Mouse (Mus musculus): ENCODE measurements around the gene B3galt4. TPM values are rescaled to one million over a fixed set of nuclear protein-coding genes. Genes with fewer than 3 reads are reported as not detected.
A peak's percentile ranks its signal among the peaks of the same experiment; 100 is the strongest.

B3galt4 gene
- polyA plus RNA-seq, 1 experiment from 2014 or later, result 10.4 TPM

DNA sequence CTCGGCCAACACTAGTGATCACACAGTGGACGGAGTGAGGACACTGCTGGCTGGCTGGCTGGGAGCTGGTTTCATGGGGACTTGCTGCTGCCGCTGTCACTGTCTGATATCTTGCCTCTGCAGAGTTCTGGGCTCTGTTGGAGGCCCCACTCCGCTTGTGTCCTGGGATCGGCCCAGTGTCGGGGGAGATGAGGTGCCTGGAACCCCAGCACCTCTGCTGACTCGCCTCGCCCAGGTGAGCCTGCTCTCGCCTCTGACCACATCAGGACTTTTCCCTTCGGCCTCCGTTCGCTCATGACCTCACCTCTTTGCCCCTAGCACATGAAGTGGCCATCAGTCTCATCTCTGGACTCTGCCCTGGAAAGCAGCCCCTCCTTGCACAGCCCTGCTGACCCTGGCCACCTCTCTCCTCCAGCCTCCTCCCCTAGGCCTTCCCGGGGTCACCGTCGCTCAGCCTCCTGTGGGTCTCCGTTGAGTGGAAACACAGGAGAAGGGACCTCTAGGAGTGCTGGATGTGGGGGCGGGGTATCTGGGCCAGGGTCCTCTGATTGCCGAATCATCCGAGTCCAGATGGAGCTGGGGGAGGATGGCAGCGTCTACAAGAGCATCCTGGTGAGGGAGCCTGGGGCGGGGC is 15.7 kb downstream of the B3galt4 start:
- Histone ChIP-seq H3K4me2 (replicated peaks) (no peak overlapping the region), H3K9me3 (no peaks in the 10 kb centered on the region), H3K27ac (replicated peaks) (no peak overlapping the region), H3K4me1 (peaks cover 22% of the 10 kb centered on the region), H3K4me3 (no peak overlapping the region), H3K36me3 (peaks cover 26% of the 10 kb centered on the region), H3K9ac (replicated peaks) (no peak overlapping the region), H3K27me3 (no peaks in the 10 kb centered on the region)
- ATAC-seq (replicated peaks), result no peak
- WGBS, result 88% methylated on average over 21 of the region's 21 CpGs

DNA sequence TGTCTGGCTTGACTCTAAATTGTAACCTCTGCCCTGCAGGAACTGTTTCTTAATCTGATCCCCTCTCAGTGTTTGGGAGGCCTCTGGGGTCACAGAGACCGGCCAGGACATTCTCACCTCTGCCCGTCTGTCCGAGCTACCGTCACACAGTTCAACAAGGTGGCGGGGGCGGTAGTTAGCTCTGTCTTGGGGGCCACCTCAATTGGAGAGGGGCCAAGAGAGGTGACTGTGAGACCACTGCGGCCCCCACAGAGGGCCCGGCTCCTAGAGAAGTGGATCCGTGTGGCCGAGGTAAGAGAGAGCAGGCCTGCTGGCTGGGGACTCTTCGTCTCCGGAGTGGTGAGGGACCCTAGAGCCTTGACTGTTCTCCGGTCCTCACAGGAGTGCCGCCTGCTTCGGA is 18.3 kb downstream of the B3galt4 start:
- Histone ChIP-seq H3K36me3 (peaks cover 18% of the 10 kb centered on the region), H3K4me3 (no peak overlapping the region), H3K4me2 (replicated peaks) (no peak overlapping the region), H3K27ac (replicated peaks) (no peak overlapping the region), H3K9me3 (no peaks in the 10 kb centered on the region), H3K9ac (replicated peaks) (no peak overlapping the region), H3K27me3 (no peaks in the 10 kb centered on the region), H3K4me1 (peaks cover 23% of the 10 kb centered on the region)
- ATAC-seq (replicated peaks), result no peak
- WGBS, result 94% methylated on average over 15 of the region's 15 CpGs

DNA sequence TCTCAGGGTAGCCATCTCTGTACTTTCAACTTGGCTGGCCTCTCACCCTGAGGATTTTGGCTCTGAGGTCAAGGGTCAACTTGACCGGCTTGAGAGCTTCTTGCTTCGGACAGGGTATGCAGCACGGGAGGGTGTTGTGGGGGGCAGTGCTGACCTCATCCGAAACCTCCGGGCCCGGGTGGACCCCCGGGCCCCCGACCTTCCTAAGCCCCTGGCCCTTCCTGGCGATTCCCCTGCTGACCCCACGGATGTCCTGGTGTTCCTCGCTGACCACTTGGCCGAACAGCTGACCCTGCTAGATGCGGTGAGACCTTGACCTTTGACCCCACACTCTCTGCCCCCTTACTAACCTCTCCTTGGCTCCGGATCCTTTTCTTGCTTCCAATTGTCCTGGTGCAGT is 18.8 kb downstream of the B3galt4 start:
- H3K4me2 ChIP-seq (replicated peaks), result no peak overlapping the region

DNA sequence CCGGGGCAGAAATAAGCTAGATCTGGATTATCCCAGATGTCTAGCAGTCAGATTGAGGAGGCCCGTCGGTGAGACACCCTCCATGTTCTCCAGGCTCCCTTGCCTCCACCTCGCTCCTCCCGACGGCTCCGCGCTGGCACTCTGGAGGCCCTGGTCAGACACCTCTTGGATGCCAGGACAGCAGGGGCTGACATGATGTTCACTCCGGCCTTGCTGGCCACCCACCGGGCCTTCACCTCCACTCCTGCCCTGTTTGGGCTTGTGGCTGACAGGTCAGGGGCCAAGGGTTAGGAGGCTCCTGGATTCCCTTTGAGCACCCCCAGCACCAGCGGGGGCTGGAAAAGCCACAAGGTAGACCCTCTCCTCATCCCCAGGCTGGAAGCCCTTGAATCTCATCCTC is 19.3 kb downstream of the B3galt4 start:
- no peak overlapping the region for H3K4me3 ChIP-seq
- WGBS, result 88% methylated on average over 11 of the region's 11 CpGs

More for the DNA sequence above, 18.8 kb downstream of the B3galt4 start:
- no peak for ATAC-seq (replicated peaks)
- no peak overlapping the region for H3K9ac ChIP-seq (replicated peaks)
- H3K4me3 ChIP-seq, result no peak overlapping the region
- WGBS, result 92% methylated on average over 14 of the region's 14 CpGs
- no peak overlapping the region for H3K27ac ChIP-seq (replicated peaks)
- H3K27me3 ChIP-seq, result no peaks in the 10 kb centered on the region
- H3K4me1 ChIP-seq, result peaks cover 26% of the 10 kb centered on the region
- H3K9me3 ChIP-seq, result no peaks in the 10 kb centered on the region
- H3K36me3 ChIP-seq, result peaks cover 15% of the 10 kb centered on the region

DNA sequence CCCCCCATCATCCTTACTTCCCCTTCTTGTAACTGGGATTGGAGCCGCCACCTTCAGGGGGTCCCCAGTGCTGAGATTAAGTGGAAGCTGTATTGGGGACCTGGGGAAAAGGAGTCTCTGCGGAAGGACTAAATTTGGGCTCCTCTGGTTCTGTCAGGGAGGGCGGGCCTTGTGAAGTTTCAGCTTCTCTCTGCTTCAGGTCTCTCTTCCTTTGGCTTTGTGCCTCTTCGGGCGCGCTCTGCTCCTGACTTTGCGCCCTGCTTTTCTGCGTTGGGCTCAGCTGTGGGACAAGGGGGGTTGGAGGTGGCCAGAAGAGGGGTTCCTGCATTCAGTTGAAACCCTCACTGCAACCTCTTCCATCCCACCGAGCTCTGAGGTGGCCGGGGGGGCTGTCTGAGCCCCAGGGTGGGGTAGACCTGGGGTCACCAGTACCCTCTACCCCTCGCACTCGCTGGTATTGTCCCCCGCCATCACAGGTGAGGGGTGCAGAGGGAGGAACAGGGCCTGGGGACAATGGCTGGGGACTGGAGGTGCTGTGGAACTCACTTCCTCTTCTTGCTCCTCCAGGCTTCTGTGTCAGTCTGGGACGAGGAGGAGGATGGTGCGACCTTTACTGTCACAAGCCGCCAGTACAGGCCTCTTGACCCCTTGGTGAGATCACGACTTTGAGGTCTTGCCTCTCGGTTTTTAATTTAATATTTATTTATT is 20.0 kb downstream of the B3galt4 start:
- Histone ChIP-seq H3K27ac (replicated peaks) (no peak overlapping the region), H3K9ac (replicated peaks) (peak overlapping the region; percentile 88), H3K4me1 (peaks cover 26% of the 10 kb centered on the region), H3K27me3 (no peaks in the 10 kb centered on the region), H3K4me3 (peak overlapping the region; percentile 82), H3K9me3 (no peaks in the 10 kb centered on the region), H3K36me3 (peaks cover 10% of the 10 kb centered on the region), H3K4me2 (replicated peaks) (peak overlapping the region; percentile 99)
- ATAC-seq (replicated peaks), result no peak
- 34% methylated on average over 18 of the region's 18 CpGs for WGBS

More for the DNA sequence above, 19.3 kb downstream of the B3galt4 start:
- H3K4me1 ChIP-seq, result peaks cover 26% of the 10 kb centered on the region
- H3K4me2 ChIP-seq (replicated peaks), result no peak overlapping the region
- no peak overlapping the region for H3K27ac ChIP-seq (replicated peaks)
- ATAC-seq (replicated peaks), result no peak
- H3K27me3 ChIP-seq, result no peaks in the 10 kb centered on the region
- H3K36me3 ChIP-seq, result peaks cover 10% of the 10 kb centered on the region
- no peaks in the 10 kb centered on the region for H3K9me3 ChIP-seq
- no peak overlapping the region for H3K9ac ChIP-seq (replicated peaks)

DNA sequence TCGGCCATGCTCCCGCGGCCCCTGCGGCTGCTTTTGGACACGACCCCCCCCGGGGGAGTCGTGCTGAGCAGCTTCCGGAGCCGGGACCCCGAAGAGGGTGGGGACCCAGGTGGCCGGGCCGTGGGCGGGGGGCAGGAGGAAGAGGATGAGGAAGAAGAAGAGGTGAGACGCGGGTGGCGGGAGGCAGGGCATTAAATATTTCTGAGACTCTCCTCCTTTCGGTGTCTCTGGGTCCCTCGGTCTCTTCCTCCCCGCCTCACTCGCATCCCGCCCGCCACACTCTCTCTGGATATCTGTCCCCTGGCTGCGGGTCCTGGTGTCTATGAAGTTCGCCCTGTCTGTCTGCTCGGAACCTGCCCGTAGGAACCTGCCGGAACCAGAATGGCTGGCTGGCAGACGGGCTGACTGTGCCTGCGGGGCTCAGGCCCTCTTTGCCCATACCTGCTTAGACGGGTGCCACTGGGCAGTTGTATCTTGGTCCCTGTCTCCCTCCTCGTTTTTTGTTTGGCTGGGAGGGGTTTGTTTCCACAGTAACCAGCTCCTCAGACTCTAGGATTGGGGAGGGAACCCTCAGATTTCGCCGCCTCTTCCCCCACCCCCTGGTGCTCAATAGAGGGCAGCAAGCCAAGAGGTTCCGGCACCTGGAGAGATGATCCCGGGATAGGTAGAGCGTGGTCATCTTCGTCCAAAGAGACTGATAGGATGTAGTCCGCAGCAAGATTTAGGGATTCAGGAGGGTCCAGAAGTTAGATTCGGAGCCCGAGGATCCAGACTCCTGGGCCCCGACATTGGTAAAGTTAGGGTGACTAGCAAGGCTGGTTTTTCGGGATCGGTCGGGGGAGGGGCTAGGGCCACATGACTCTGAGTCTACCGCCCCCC is 20.8 kb downstream of the B3galt4 start:
- Histone ChIP-seq H3K27me3 (no peaks in the 10 kb centered on the region), H3K4me2 (replicated peaks) (peak overlapping the region; percentile 99), H3K4me1 (peaks cover 26% of the 10 kb centered on the region), H3K36me3 (peaks cover 4% of the 10 kb centered on the region), H3K27ac (replicated peaks) (peak overlapping the region; percentile 96), H3K4me3 (peak overlapping the region; percentile 82), H3K9me3 (no peaks in the 10 kb centered on the region), H3K9ac (replicated peaks) (peak overlapping the region; percentile 88)
- under 1% methylated on average over 45 of the region's 45 CpGs for WGBS
- peak; percentile 7; the same call in 1 of the 2 replicates for ATAC-seq (replicated peaks)

DNA sequence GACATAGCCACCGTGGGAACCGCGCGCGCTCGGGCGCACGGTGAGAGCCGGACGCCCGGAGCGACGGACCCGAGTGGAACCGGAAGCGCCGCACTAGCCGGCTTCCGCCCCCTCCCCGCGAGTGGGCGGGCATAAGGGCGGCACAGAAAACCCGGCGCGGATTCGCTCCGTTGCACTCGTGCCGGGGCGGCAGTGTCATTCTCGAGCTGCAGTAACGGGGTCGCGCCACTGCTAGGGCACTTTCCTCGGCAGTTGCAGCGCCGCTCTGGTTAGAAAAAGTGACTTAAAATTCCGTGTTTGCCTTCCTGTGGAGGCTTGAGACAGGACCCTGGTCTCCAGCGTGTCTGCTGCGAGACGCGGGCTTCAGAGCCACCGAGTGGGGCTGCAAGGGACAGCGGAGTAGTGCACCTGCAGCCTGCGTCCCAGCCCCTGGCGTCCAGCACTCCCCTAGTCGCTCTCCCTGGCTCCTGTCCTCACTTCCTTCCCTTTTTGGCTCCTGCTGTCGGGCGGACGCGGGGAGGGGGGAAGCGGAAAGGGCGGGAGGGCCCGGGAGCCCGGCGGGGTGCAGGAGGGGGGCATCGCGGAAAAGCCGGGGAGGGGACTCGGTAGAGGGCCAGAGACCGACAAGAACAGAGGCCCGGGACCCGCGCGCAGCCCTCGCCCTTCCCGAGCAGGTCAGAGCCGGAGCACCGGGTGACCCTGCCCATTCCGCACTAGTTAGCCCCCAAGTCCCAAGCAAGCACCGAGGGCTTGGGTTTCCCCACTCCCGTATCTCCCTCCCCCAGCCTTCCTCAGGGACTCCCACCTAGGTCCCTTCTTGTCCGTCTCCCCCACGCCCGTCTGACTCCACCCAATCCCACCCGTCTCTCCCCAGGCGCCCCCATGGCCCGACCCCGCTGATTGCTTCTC is 21.7 kb downstream of the B3galt4 start, which contains the start of gene Rgl2:
TSS of gene Rgl2 (plus strand) at position 173 of the 909 bp plus-strand sequence.
- peak; percentile 90 for ATAC-seq (replicated peaks)
- Histone ChIP-seq H3K27ac (replicated peaks) (peak within 1 kb of the TSS; percentile 96), H3K9me3 (no peaks in the 10 kb centered on the region), H3K4me1 (peaks cover 26% of the 10 kb centered on the region), H3K9ac (replicated peaks) (peak within 1 kb of the TSS; percentile 88), H3K36me3 (peaks cover 2% of the 10 kb centered on the region; the same call in 1 of the 2 replicates), H3K27me3 (no peaks in the 10 kb centered on the region), H3K4me3 (peak within 1 kb of the TSS; percentile 82), H3K4me2 (replicated peaks) (peak within 1 kb of the TSS; percentile 99)
- WGBS, result under 1% methylated on average over 78 of the region's 80 CpGs

DNA sequence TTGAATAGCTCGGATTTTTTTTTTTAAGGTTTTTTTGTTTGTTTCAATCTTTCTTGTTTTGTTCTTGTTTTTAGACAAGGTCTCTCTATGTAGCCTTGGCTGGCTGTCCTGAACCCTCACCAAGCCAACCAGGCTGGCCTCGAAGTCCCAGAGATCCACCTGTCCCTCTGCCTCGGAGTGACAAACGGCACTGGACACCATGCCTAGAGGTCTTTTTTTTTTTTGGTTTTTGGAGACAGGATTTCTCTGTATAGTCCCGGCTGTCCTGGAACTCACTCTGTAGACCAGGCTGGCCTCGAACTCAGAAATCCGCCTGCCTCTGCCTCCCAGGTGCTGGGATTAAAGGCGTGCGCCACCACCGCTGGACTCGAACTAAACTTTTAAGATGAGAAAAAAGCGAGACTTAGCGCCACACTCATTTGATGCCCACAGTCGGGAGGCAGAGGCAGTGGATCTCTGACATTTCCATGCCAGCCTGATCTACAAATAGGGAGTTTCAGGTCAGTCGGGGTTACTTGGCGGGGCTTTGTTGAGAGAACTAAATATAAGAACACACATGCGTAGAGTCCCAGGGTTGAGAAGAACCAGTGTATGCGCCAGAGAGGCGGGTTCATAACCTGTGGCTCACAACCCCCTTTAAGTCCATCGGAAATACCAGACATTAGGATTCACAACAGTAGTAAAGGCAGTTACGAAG is 22.9 kb downstream of the B3galt4 start:
- no peak overlapping the region for H3K27ac ChIP-seq (replicated peaks)
- H3K9me3 ChIP-seq, result no peaks in the 10 kb centered on the region
- peak overlapping the region; percentile 82 for H3K4me3 ChIP-seq
- no peaks in the 10 kb centered on the region for H3K27me3 ChIP-seq
- WGBS, result 62% methylated on average over 21 of the region's 21 CpGs
- peaks cover 26% of the 10 kb centered on the region for H3K4me1 ChIP-seq
- H3K9ac ChIP-seq (replicated peaks), result peak overlapping the region; percentile 88
- no peak for ATAC-seq (replicated peaks)
- H3K4me2 ChIP-seq (replicated peaks), result peak overlapping the region; percentile 99
- H3K36me3 ChIP-seq, result peaks cover 2% of the 10 kb centered on the region; the same call in 1 of the 2 replicates

DNA sequence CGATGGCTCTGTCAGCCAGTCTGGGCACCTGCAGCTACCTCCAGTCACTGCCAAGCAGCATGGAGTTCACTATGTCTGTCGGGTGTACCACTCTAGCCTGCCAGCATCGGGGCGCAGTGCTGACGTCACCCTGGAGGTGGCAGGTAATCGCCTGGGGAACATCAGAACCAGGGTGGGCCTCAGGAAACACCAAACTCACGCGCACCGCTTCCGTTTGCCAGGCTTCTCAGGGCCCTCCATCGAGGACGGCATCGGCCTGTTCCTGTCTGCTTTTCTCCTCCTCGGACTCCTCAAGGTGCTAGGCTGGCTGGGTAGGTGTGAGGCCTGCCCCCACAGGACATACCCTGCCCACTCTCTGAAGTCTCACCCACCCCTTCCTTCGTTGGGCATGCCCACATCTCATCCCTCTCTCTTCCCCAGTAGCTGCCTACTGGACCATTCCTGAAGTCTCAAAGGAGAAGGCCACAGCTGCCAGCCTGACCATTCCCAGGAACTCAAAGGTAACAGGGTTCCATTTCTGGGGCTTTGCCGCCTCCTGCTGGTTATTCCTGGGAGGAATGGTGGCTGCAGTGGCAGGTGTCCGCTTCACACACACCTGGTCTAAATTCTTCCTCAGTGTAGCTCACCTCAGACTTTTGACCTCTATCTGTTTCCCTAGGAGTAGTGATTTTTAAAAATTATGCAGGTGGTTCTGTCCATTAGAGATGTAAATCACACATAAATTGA is 24.9 kb downstream of the B3galt4 start:
- Histone ChIP-seq H3K4me1 (peaks cover 24% of the 10 kb centered on the region), H3K36me3 (no peaks in the 10 kb centered on the region), H3K9ac (replicated peaks) (no peak overlapping the region), H3K9me3 (no peaks in the 10 kb centered on the region), H3K4me3 (no peak overlapping the region), H3K4me2 (replicated peaks) (no peak overlapping the region), H3K27ac (replicated peaks) (no peak overlapping the region), H3K27me3 (no peaks in the 10 kb centered on the region)
- WGBS, result 79% methylated on average over 17 of the region's 17 CpGs
- ATAC-seq (replicated peaks), result no peak

DNA sequence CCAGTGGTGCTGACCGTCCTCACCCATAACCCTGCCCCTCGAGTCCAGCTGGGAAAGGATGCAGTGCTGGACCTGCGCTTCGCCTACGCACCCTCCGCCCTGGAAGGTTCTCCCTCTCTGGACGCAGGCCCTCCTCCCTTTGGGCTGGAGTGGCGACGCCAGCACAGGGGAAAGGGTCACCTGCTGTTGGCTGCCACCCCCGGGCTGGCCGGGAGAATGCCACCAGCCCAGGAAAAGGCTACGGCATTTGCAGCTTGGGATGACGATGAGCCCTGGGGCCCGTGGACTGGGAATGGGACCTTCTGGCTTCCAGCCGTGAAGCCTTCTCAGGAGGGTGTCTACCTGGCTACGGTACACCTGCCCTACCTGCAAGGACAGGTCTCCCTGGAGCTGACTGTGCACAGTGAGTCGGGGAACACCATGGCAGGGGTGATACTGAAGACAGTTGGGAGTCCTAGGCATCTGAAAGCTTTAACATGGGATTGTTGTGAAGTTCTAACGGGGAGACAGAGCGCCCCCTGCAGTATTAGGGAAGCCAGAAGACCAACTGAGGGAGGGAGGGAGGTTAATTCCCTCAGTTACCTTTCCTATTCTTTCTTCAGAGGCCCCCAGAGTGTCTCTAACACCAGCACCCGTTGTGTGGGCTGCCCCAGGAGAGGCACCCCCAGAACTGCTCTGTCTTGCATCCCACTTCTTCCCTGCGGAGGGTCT is 25.7 kb downstream of the B3galt4 start:
- WGBS, result 83% methylated on average over 21 of the region's 21 CpGs
- H3K4me2 ChIP-seq (replicated peaks), result no peak overlapping the region

More for the DNA sequence above, 25.7 kb downstream of the B3galt4 start:
- H3K9ac ChIP-seq (replicated peaks), result no peak overlapping the region
- ATAC-seq (replicated peaks), result no peak
- H3K27me3 ChIP-seq, result no peaks in the 10 kb centered on the region
- H3K27ac ChIP-seq (replicated peaks), result no peak overlapping the region
- H3K9me3 ChIP-seq, result no peaks in the 10 kb centered on the region
- H3K4me1 ChIP-seq, result peaks cover 17% of the 10 kb centered on the region
- no peak overlapping the region for H3K4me3 ChIP-seq
- no peaks in the 10 kb centered on the region for H3K36me3 ChIP-seq
